Mouse (Mus musculus) heart, embryonic 10.5 days (tissue): ENCODE measurements around the gene Smdt1. TPM values are rescaled to one million over a fixed set of nuclear protein-coding genes. Genes with fewer than 3 reads are reported as not detected.

Source experiments
- DNase-seq: peaks from one replicate; pipeline ENCODE4 v3.0.0-alpha.2; 2017; ENCODE audit warnings: low spot score
- H3K27ac ChIP-seq: fragments of 300-500 bp; sonication (generic); 2 replicates; pipeline ENCODE4 v1.5.1; 2016; ENCODE audit warnings: mild to moderate bottlenecking
- H3K27me3 ChIP-seq: fragments of 300-500 bp; sonication (generic); 2 replicates; pipeline ENCODE4 v1.6.1; 2016; ENCODE audit warnings: mild to moderate bottlenecking; ENCODE audit not compliant: poor library complexity, insufficient read depth, severe bottlenecking
- H3K36me3 ChIP-seq: fragments of 300-500 bp; sonication (generic); 2 replicates; pipeline ENCODE4 v1.6.1; 2016; ENCODE audit warnings: mild to moderate bottlenecking, moderate library complexity
- H3K4me1 ChIP-seq: fragments of 300-500 bp; sonication (generic); 2 replicates; pipeline ENCODE4 v1.6.1; 2016; ENCODE audit warnings: mild to moderate bottlenecking
- H3K4me3 ChIP-seq: fragments of 300-500 bp; sonication (generic); 2 replicates; pipeline ENCODE4 v1.5.1; 2016; ENCODE audit warnings: mild to moderate bottlenecking, moderate library complexity
- H3K9me3 ChIP-seq: fragments of 300-500 bp; sonication (generic); 2 replicates; pipeline ENCODE4 v1.6.1; 2016; ENCODE audit warnings: mild to moderate bottlenecking, moderate library complexity
- WGBS: fragments of 180-500 bp; shearing (Covaris S2); methylation state at CpG from one replicate; pipeline ENCODE4 v1.1.7; 2016; 5-methylcytosine and 5-hydroxymethylcytosine counted together
- polyA plus RNA-seq: library from polyadenylated mRNA; unstranded; fragments of >200 nt; fragmentation: Nextera tagmentation; extraction: Ambion mirVana; gene quantifications from 2 replicates; pipeline ENCODE4 v1.2.1, GENCODE M21; 2016

Gene Smdt1
- polyA plus RNA-seq, 1 experiment from 2014 or later: 294 TPM

DNA sequence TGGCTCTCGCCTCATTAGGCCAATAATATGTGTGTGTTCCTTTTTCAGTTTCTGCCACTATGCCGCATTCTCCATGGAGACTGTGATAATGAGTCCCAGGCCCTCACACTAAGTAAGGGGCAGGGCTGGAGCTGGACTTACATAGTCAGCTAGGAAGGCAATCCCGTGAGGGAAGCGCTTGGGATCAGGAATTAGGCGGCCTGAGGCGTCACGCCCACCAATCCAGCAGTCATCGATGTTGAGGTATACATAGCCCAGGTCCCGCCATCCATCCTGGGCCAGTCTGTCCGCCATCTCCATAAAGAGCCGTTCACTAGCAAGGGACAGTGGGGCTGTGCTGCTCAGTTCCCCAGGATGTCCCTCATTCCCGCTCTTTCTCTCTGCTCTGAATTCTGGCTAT is 2.1 kb upstream of the Smdt1 start:
- peaks cover 36% of the 10 kb centered on the region for H3K36me3 ChIP-seq
- H3K4me3 ChIP-seq: no peak overlapping the region
- no peaks in the 10 kb centered on the region for H3K9me3 ChIP-seq
- WGBS: 82% methylated on average over 12 of the region's 12 CpGs
- DNase-seq: no peak
- peaks cover 6% of the 10 kb centered on the region for H3K27me3 ChIP-seq
- peaks cover 38% of the 10 kb centered on the region for H3K4me1 ChIP-seq
- no peak overlapping the region for H3K27ac ChIP-seq

- DNase-seq: no peak
- H3K4me1 ChIP-seq: peaks cover 45% of the 10 kb centered on the region
- peaks cover 6% of the 10 kb centered on the region for H3K27me3 ChIP-seq
- 44% methylated on average over 4 of the region's 4 CpGs for WGBS
- H3K36me3 ChIP-seq: peaks cover 36% of the 10 kb centered on the region
- peak overlapping the region; percentile 91 for H3K27ac ChIP-seq
- peak overlapping the region; percentile 68 for H3K4me3 ChIP-seq
- no peaks in the 10 kb centered on the region for H3K9me3 ChIP-seq
Observed at GRCm38 (mm10) chr15:82337875-82338274, 884 bp upstream of the Smdt1 start.

DNA sequence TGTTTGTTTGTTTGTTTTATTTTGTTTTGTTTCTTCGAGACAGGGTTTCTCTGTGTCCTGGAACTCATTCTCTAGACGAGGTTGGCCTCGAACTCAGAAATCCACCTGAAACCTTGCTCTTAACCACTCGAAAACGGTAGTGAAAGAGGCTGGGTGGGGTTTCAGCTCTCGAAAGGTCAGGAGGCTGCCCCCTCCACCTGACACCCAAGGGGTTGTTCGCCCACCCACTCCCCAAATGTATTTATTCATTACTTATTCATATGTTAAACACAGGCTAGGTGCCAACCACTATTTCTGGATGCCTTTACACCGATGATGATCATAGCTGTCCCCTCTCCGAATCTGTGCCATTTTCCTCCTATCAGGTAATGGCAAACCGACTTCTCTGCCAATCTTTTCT is 391 bp downstream of the Smdt1 start:
- Histone ChIP-seq H3K4me1 (peaks cover 48% of the 10 kb centered on the region), H3K36me3 (peaks cover 35% of the 10 kb centered on the region), H3K27me3 (peaks cover 6% of the 10 kb centered on the region), H3K27ac (peak overlapping the region; percentile 91), H3K9me3 (no peaks in the 10 kb centered on the region), H3K4me3 (peak overlapping the region; percentile 68)
- 63% methylated on average over 10 of the region's 10 CpGs for WGBS
- no peak for DNase-seq

GRCm38 (mm10) chr15:82339634-82340254 is 985 bp downstream of the Smdt1 start:
- Histone ChIP-seq H3K27me3 (peaks cover 6% of the 10 kb centered on the region), H3K4me1 (peaks cover 48% of the 10 kb centered on the region), H3K4me3 (0 out of 2 replicates have a peak overlapping the region, but pooled peaks have one; percentile 68), H3K36me3 (peaks cover 29% of the 10 kb centered on the region), H3K27ac (peak overlapping the region; percentile 91; the same call in 1 of the 2 replicates), H3K9me3 (no peaks in the 10 kb centered on the region)
- WGBS: 69% methylated on average over 8 of the region's 8 CpGs
- no peak for DNase-seq

DNA sequence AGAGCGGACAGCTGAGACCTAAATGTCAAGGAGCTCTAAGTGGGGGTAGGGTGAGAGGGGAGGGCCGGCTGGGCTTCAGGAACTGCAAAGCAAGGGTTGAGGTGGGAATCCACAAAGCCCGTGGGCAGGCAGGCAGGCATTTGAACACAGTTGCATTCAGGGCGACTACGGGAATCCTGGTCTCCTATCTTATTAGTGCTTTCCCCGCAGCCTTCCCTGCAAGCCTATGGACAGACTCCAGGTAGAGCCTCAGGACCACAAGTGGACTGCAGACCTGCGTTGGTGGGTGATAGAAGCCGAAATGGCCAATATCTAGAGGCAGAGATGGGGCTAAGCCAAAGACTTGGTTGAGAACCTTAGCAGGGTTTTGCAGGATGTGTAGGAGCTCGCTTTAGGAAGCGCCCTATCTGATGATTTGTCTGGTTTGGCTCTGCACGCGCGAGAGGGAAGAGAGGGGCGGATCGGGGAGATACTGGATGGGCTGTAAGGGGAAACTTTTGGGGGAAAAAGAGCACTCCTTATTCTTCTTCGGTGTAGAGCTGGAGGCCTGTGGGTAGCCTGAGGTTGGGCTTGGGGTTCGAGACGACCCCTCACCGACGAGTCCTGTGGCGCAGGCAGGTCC is 1.8 kb downstream of the Smdt1 start:
- Histone ChIP-seq H3K9me3 (no peaks in the 10 kb centered on the region), H3K27ac (peak overlapping the region; percentile 91), H3K36me3 (peaks cover 21% of the 10 kb centered on the region), H3K27me3 (peaks cover 6% of the 10 kb centered on the region), H3K4me3 (peak overlapping the region; percentile 62), H3K4me1 (peaks cover 48% of the 10 kb centered on the region)
- 30% methylated on average over 21 of the region's 21 CpGs for WGBS
- DNase-seq: peak; percentile 80

DNA sequence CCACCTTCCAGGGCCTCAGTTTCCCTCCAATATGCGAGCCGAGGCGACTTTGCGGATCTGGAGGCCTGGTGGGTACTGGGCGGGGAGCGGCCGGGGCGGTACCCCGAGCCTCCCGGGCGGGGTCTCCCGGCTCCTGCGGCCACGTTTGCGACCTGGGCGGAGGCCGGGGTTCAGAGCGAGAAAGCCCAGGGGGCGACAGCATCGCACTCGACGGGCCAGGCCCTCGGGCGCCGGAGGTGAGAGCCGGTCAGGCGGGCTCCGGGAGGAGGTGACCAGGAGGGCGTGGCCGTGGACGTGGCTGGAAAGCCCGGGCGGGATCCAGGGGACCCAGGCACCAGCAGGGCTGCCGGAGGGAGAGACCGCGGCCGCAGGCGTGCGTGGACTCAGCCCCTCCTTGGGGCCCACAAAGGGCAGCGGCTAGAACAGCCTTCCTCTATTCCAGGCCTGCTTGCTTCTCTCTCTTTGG is 2.3 kb downstream of the Smdt1 start:
- peak overlapping the region; percentile 62 for H3K4me3 ChIP-seq
- H3K9me3 ChIP-seq: no peaks in the 10 kb centered on the region
- under 1% methylated on average over 40 of the region's 40 CpGs for WGBS
- H3K36me3 ChIP-seq: peaks cover 16% of the 10 kb centered on the region
- H3K27ac ChIP-seq: peak overlapping the region; percentile 91
- peak; percentile 93 for DNase-seq
- H3K27me3 ChIP-seq: peaks cover 6% of the 10 kb centered on the region
- peaks cover 48% of the 10 kb centered on the region for H3K4me1 ChIP-seq

- WGBS: 33% methylated on average over 15 of the region's 15 CpGs
- peak; percentile 93 for DNase-seq
Observed at GRCm38 (mm10) chr15:82341675-82342542, 3.1 kb downstream of the Smdt1 start.

DNA sequence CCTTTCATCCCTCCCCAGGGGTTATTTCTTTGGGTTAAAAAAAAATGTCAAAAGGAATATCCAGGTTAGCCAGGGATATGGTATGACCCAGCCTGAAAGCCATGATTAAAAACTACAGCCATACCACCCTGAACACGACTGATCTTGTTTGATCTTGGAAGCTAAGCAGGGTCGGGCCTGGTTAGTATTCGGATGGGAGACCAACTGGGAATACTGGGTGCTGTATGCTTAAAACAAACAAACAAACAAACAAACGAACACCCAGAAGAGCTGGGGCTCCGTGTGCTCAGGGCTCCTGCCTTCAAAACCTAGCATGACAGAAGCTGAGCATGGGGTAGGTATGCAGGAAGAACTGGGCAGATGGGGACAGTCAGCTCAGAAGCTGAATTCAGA is 3.8 kb downstream of the Smdt1 start:
- Histone ChIP-seq H3K36me3 (peaks cover 7% of the 10 kb centered on the region; the same call in 1 of the 2 replicates), H3K27ac (peak overlapping the region; percentile 91), H3K4me1 (peaks cover 52% of the 10 kb centered on the region), H3K4me3 (peak overlapping the region; percentile 62; the same call in 1 of the 2 replicates), H3K27me3 (peaks cover 6% of the 10 kb centered on the region), H3K9me3 (no peaks in the 10 kb centered on the region)
- DNase-seq: peak; percentile 71
- 78% methylated on average over 5 of the region's 5 CpGs for WGBS

More at GRCm38 (mm10) chr15:82341675-82342542, 3.1 kb downstream of the Smdt1 start:
- Histone ChIP-seq H3K27ac (peak overlapping the region; percentile 91), H3K4me3 (peak overlapping the region; percentile 62), H3K36me3 (peaks cover 7% of the 10 kb centered on the region; the same call in 1 of the 2 replicates), H3K27me3 (peaks cover 6% of the 10 kb centered on the region), H3K9me3 (no peaks in the 10 kb centered on the region), H3K4me1 (peaks cover 51% of the 10 kb centered on the region)

- Histone ChIP-seq H3K4me3 (no peak overlapping the region), H3K27ac (peak overlapping the region; percentile 9; the same call in 1 of the 2 replicates), H3K4me1 (peaks cover 48% of the 10 kb centered on the region), H3K36me3 (peaks cover 16% of the 10 kb centered on the region), H3K9me3 (no peaks in the 10 kb centered on the region), H3K27me3 (peaks cover 6% of the 10 kb centered on the region)
- 90% methylated on average over 27 of the region's 27 CpGs for WGBS
- DNase-seq: peak; percentile 73
Observed at GRCm38 (mm10) chr15:82343368-82344287, 4.9 kb downstream of the Smdt1 start.

DNA sequence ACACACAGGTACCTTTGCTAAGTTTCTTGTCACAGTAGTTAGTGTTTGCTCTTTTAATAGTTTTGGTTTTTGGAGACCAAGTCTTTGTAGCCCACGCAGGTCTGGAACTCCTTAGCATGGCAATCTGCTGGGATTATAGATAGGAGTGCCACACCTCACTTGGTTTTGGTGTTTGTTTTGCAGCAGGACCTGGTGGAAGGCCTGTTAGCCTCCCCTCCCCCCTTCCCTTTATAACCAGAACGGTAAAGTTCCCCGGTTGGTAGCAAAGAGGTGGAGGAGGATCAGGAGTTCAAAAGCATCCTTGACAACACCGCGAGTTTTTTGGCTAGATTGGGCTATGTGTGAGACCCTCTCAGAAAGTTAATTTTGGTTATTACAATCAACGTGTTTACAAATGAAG is 6.2 kb downstream of the Smdt1 start:
- peak; percentile 70 for DNase-seq
- Histone ChIP-seq H3K36me3 (peaks cover 30% of the 10 kb centered on the region), H3K27me3 (peaks cover 6% of the 10 kb centered on the region), H3K4me1 (peaks cover 41% of the 10 kb centered on the region), H3K9me3 (no peaks in the 10 kb centered on the region), H3K4me3 (no peak overlapping the region), H3K27ac (peak overlapping the region; percentile 9; the same call in 1 of the 2 replicates)
- WGBS: 79% methylated on average over 6 of the region's 6 CpGs

DNA sequence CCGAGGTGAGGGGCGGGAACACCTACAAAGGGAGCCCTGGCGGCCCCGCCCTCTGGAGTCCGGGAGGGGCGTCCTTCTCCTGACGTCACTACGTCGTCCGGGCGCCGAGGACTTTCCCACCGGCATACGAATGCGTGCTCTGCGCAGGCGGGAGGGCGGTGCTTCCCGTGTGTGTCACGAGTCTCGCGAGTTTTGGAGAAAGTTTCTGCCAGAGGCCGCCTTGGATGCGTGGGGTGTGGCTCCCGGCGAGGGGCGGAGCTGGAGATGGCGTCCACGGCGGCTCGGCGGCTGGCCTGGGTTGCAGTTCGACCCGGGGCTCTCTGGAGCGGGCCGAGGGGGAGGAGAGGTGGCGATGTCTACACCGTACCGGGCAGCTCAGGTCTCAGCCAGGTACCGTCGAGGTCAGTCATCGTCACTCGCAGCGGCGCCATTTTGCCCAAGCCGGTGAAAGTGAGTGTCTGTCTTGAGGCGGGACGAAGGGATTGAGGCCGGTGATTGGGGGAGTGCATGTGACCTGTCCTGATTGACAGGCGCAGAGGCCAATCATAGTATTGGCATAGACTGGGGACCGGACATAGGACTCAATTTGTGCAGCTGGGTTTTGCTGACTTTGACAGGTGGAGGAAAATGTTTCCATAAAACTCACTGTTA is 7.2 kb downstream of the Smdt1 start:
- peak; percentile 99 for DNase-seq

More for the DNA sequence above, 7.2 kb downstream of the Smdt1 start:
- H3K27me3 ChIP-seq: no peaks in the 10 kb centered on the region
- WGBS: under 1% methylated on average over 51 of the region's 51 CpGs
- H3K36me3 ChIP-seq: peaks cover 39% of the 10 kb centered on the region
- peak overlapping the region; percentile 98 for H3K27ac ChIP-seq
- peak overlapping the region; percentile 81 for H3K4me3 ChIP-seq
- H3K9me3 ChIP-seq: no peaks in the 10 kb centered on the region
- peaks cover 34% of the 10 kb centered on the region for H3K4me1 ChIP-seq
